9 mouse cellular contexts compared by ENCODE assay signal in genomic region chr15:78790451-78790850, GRCm38 (mm10). TPM values are rescaled to one million over a fixed set of nuclear protein-coding genes. Genes with fewer than 3 reads are reported as not detected.
DNase-seq lines count a peak whose midpoint lies in the region; ATAC-seq and TF ChIP-seq lines count a peak whose summit lies in the region.
"Had no signal": no experiment of that assay in that cellular context is flagged by ENCODE, and none has a peak within 500 bp of the region (broad histone marks: within the 10 kb centered on the region; RNA-seq: fewer than 3 reads in every experiment).

No protein-coding gene starts in this region.

- no peak overlapping the region for H3K27ac ChIP-seq in liver, embryonic 11.5 days (ENCODE audit: low read depth, low read length)
- H3K27ac ChIP-seq in limb, embryonic 13.5 days, result no peak overlapping the region; the same call in 1 of the 2 replicates
- no peak overlapping the region for H3K27ac ChIP-seq in thymus, adult 2 months (ENCODE audit: control insufficient read depth, insufficient read depth, low read length)

- H3K4me3 ChIP-seq in liver, embryonic 11.5 days (ENCODE audit: low read depth, low read length), result no peak overlapping the region
- H3K4me3 ChIP-seq in limb, embryonic 13.5 days, result no peak overlapping the region
- H3K4me3 ChIP-seq in thymus, adult 2 months (ENCODE audit: control insufficient read depth, insufficient read depth, low read length), result no peak overlapping the region

- H3K36me3 ChIP-seq in liver, embryonic 11.5 days (ENCODE audit: control insufficient read depth, insufficient read depth, low read length), result no peaks in the 10 kb centered on the region
- no peaks in the 10 kb centered on the region for H3K36me3 ChIP-seq in limb, embryonic 13.5 days
- no peaks in the 10 kb centered on the region for H3K36me3 ChIP-seq in thymus, adult 2 months (ENCODE audit: control insufficient read depth, insufficient read depth, low read length)

- DNase-seq in liver, result peak; percentile 49
- DNase-seq in liver, embryonic 11.5 days (ENCODE audit: low spot score), result no peak
- DNase-seq in heart, postnatal 10 days, result peak; percentile 59 to 73
- no peak for DNase-seq in thymus, adult 2 months
- no peak for DNase-seq in right cerebral cortex, postnatal 10 days (ENCODE audit: low spot score in 2 of 2)
- DNase-seq in embryo, embryonic 10.5 days (ENCODE audit: low spot score), result no peak
- DNase-seq in ovary, postnatal 10 days (ENCODE audit: low spot score), result no peak

- no peak for TF ChIP-seq CTCF in thymus, adult 2 months (IDR thresholded peaks at IDR 0.05; ENCODE audit: borderline replicate concordance, control insufficient read depth, extremely low read depth, insufficient read depth, low read length, poor library complexity)

- no peak overlapping the region for H3K4me2 ChIP-seq in liver, embryonic 11.5 days
- H3K4me2 ChIP-seq in limb, embryonic 13.5 days (replicated peaks), result no peak overlapping the region

- 52% methylated on average over 4 of the region's 4 CpGs for WGBS in liver, embryonic 11.5 days
- 43% methylated on average over 3 of the region's 4 CpGs for WGBS in limb, embryonic 13.5 days
- 82% methylated on average over 4 of the region's 4 CpGs for WGBS in thymus, adult 2 months

- H3K9me3 ChIP-seq in liver, embryonic 11.5 days (ENCODE audit: control insufficient read depth, low read length), result no peaks in the 10 kb centered on the region
- no peaks in the 10 kb centered on the region for H3K9me3 ChIP-seq in limb, embryonic 13.5 days

- ATAC-seq in liver, embryonic 11.5 days (replicated peaks; ENCODE audit: low FRiP score), result no peak
- ATAC-seq in limb, embryonic 13.5 days (ENCODE audit: low FRiP score, low read depth), result no peak
- ATAC-seq: forebrain, embryonic 16.5 days had no signal

- H3K4me1 ChIP-seq in liver, embryonic 11.5 days (replicated peaks; ENCODE audit: control insufficient read depth, insufficient read depth, low read length), result peaks cover 11% of the 10 kb centered on the region
- peaks cover 14% of the 10 kb centered on the region for H3K4me1 ChIP-seq in limb, embryonic 13.5 days
- H3K4me1 ChIP-seq in thymus, adult 2 months (replicated peaks; ENCODE audit: control insufficient read depth, insufficient read depth, low read length), result 0 out of 2 replicates have a peak, but pooled peaks cover 9% of the 10 kb centered on the region

- H3K27me3 ChIP-seq in liver, embryonic 11.5 days (replicated peaks; ENCODE audit: control insufficient read depth, insufficient read depth, low read length), result no peaks in the 10 kb centered on the region
- H3K27me3 ChIP-seq in limb, embryonic 13.5 days, result peaks cover 81% of the 10 kb centered on the region
- no peaks in the 10 kb centered on the region for H3K27me3 ChIP-seq in thymus, adult 2 months (ENCODE audit: control insufficient read depth, insufficient read depth, low read length)

- intact Hi-C loops in heart, postnatal 10 days (cut with DNase I), result no loop called here

- H3K9ac ChIP-seq in liver, embryonic 11.5 days (ENCODE audit: low read depth, low read length), result no peak overlapping the region
- 0 out of 2 replicates have a peak overlapping the region, but pooled peaks have one; percentile 8 for H3K9ac ChIP-seq in limb, embryonic 13.5 days

- no peak for TF ChIP-seq POLR2A in thymus, adult 2 months (IDR thresholded peaks at IDR 0.05; ENCODE audit: control insufficient read depth, extremely low read depth, insufficient read depth, low read length, poor library complexity)

RNA-seq across cellular contexts. Expression of gene Card10, which starts 12.4 kb away (rescaled TPM):
- polyA plus RNA-seq in liver, embryonic 11.5 days (2014; fragmentation: Nextera tagmentation; extraction: Ambion mirVana), result 2.3 and 2.7 TPM in 2 replicates
- total RNA-seq in heart, postnatal 10 days (2021), result 10 to 100 TPM; 18.8 to 20.4 TPM
- polyA plus RNA-seq in limb, embryonic 13.5 days (2015; fragmentation: Nextera tagmentation; extraction: Ambion mirVana), result 3.0 TPM in 2 replicates
- polyA plus RNA-seq in thymus, adult 2 months (2012; rRNA removed), result 12.6 and 13.0 TPM in 2 replicates

RNA-seq across cellular contexts. Expression of gene Mfng, which starts 17.2 kb away (rescaled TPM):
- polyA plus RNA-seq in liver, embryonic 11.5 days (2014; fragmentation: Nextera tagmentation; extraction: Ambion mirVana), result 12.4 and 19.2 TPM in 2 replicates
- 10 to 100 TPM; 19.3 to 24.0 TPM for total RNA-seq in heart, postnatal 10 days (2021)
- 14.1 and 15.0 TPM in 2 replicates for polyA plus RNA-seq in limb, embryonic 13.5 days (2015; fragmentation: Nextera tagmentation; extraction: Ambion mirVana)
- 97.5 and 110 TPM in 2 replicates for polyA plus RNA-seq in thymus, adult 2 months (2012; rRNA removed)

RNA-seq across cellular contexts. Expression of gene Cdc42ep1, which starts 52.0 kb away (rescaled TPM):
- 21.9 and 23.9 TPM in 2 replicates for polyA plus RNA-seq in liver, embryonic 11.5 days (2014; fragmentation: Nextera tagmentation; extraction: Ambion mirVana)
- total RNA-seq in heart, postnatal 10 days (2021), result 10 to 100 TPM; 63.9 to 68.5 TPM
- polyA plus RNA-seq in limb, embryonic 13.5 days (2015; fragmentation: Nextera tagmentation; extraction: Ambion mirVana), result 17.9 and 19.1 TPM in 2 replicates
- polyA plus RNA-seq in thymus, adult 2 months (2012; rRNA removed), result 8.1 and 12.5 TPM in 2 replicates

Comparison
In these comparisons a context has a peak if more than half of its experiments do, and no peak if none do; other contexts are left out.
1. DNase-seq: peak in liver (single experiment) and heart, postnatal 10 days (2 of 2); none in liver, embryonic 11.5 days (single experiment), thymus, adult 2 months (single experiment), right cerebral cortex, postnatal 10 days (0 of 2), embryo, embryonic 10.5 days (single experiment) and ovary, postnatal 10 days (single experiment).